Mouse (Mus musculus) ES-Bruce4 (cell line): Measurements from ENCODE around the gene Fbxo6.

Experiments
- CTCF ChIP-seq: IDR thresholded peaks from one replicate; pipeline ENCODE4 v1.8.1; 2011; ENCODE audit warnings: low read depth, low read length
- POLR2A ChIP-seq: IDR thresholded peaks from one replicate; pipeline ENCODE4 v1.8.1; 2011; ENCODE audit warnings: low read length; ENCODE audit not compliant: insufficient read depth

DNA sequence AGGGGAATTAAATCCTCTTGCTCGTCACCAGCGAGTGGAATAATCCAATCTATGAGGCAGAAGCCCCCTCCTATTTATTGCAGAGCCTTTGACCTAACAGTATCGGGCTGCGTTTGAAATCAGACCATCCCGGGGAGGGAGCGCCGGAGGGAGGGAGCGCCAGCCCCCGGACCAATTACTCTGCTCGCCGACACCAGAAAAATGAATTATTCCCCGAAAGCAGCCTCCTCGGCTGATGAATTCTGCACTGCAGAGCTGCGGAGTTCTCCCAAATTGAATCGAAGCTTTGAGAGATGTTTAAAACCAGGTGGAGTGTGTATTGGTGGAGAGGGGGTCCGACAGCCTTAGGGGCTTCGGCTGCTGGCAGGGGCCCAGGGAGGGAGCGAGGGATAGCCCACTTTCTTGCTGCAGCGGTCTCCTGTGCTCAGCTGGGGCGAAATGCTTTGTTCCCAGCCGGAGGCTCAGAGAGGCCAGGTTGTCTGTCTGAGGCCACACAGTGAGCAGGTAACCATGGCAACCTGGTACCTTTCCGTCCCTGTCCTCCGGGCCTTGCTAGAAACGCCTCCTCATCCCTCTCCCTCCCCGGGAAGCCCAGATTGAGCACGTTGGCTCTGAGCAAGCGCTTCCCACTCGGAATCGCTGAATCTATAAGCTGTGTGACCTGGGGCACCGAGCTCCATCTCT is 22.0 kb upstream of the Fbxo6 start:
- TF ChIP-seq POLR2A (no peak), CTCF (no peak)
